Mouse (Mus musculus) bone marrow, adult 2 months (tissue): ENCODE measurements around the gene Cdkn1c.

ENCODE experiments used
- CTCF ChIP-seq: fragments of 200-500 bp; IDR thresholded peaks from 2 replicates; pipeline ENCODE4 v1.5.1; 2011; ENCODE audit warnings: low read length, control low read depth; ENCODE audit not compliant: control insufficient read depth, insufficient read depth
- POLR2A ChIP-seq: fragments of 200-500 bp; IDR thresholded peaks from 2 replicates; pipeline ENCODE4 v1.6.1; 2011; ENCODE audit warnings: low read depth, mild to moderate bottlenecking, control low read depth, low read length, borderline replicate concordance; ENCODE audit not compliant: control insufficient read depth

DNA sequence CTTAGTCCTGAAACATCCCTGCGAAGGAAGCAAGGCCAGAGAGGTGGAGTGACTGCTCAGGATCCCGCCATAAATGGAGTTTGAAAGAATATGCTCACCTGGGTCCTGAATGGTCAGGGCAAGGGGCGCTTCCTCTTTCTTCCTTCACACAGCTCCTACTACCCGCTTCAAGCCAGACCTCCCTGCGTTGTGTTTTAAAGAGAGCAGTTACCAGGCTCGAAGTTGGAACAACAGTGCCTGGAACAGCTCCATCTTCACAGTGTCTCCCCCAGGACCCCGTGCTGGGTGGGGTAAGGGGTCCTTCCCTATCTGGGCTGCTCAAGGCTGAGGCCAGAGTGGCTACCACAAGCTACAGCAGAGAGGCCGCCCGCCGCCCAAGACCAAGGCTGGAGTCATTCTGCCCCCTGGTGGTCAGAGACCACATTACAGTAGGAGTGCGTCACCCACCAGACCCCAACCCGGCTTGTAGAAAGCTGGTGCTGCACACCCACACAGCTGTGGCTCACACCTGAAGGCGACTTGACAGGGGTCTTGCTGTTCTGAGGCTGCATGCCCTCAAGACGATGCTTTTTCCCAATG is 5.3 kb upstream of the Cdkn1c start:
- TF ChIP-seq CTCF (peak; percentile 85), POLR2A (no peak)
